Comparison of ENCODE assay signal across 14 mouse cellular contexts in the genomic region with DNA sequence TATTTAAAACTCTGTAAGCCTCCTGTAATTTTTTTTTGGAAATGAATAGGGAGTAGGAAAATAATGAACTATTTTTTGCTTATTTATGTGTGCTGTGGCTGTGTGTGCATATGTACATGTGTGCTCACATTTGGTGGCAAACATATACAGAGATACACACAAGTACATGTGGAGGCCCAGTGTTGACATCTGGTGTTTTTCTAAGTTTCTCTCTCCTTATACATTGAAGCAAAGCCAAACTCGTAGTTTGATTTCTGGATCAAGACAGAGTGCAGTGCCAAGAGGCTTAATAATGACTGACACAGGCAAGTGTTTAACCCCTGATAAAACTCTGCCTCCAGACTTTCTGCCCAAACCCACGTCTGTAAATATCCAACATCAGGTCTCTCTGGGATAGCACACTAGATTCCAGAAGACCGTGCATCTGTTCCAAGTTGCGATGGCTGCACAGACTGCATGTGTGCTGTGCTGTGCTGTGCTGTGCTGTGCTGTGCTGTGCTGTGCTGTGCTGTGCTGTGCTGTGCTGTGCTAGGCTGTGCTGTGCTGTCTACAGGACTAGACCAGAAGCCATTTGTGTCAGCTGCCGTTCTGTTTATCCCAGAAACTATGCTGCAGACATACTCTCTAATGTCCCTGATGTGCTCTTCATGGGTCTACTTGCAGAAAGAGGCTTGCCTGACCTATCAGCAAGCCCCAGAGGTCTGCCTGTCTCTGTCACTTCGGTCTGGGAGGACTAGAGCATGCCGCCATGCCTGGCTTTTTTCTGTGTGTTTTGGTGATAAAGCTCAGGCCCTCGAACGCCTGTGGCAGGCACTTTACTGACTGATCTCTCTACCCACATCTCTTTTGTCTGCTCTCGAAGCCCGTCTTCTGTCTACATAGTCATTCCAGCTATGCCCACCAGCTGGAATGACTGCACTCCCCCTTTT.
DNase-seq lines count a peak whose midpoint lies in the region; ATAC-seq and TF ChIP-seq lines count a peak whose summit lies in the region.
"Had no signal": no experiment of that assay in that cellular context is flagged by ENCODE, and none has a peak within 500 bp of the region (broad histone marks: within the 10 kb centered on the region; RNA-seq: fewer than 3 reads in every experiment).

No protein-coding gene starts in this region.

- ATAC-seq in lung, embryonic 14.5 days (ENCODE audit: insufficient read depth): peak; percentile 24; the same call in 1 of the 2 replicates
- ATAC-seq in embryonic facial prominence, embryonic 14.5 days (ENCODE audit: low read depth): peak; percentile 66
- peak; percentile 55 for ATAC-seq in megakaryocyte progenitor cell, adult 5-6 weeks (replicated peaks; ENCODE audit: poor library complexity)
- ATAC-seq: intestine, embryonic 15.5 days had no signal

- DNase-seq in heart, adult 11 months: peak; percentile 64
- DNase-seq in heart, adult 2 months: no peak
- no peak for DNase-seq in lung, embryonic 14.5 days
- DNase-seq in lung, postnatal 4 days: no peak
- DNase-seq in embryonic facial prominence, embryonic 14.5 days (ENCODE audit: low spot score): peak; percentile 81
- no peak for DNase-seq in embryo, embryonic 10.5 days (ENCODE audit: low spot score)
- no peak for DNase-seq in B cell, adult 2 months
- DNase-seq: cerebellum, adult 11-12 months; gastrocnemius, postnatal 10 days; kidney, postnatal 10 days; right cerebral cortex, adult 18-20 months had no signal

- intact Hi-C loops in heart, adult 2 months (cut with DNase I): no loop called here

- H3K4me1 ChIP-seq in heart, adult 2 months (ENCODE audit: control insufficient read depth, insufficient read depth, low read length): peaks cover 17% of the 10 kb centered on the region
- 0 out of 2 replicates have a peak, but pooled peaks cover 2% of the 10 kb centered on the region for H3K4me1 ChIP-seq in lung, embryonic 14.5 days (ENCODE audit: insufficient read depth)
- H3K4me1 ChIP-seq in embryonic facial prominence, embryonic 14.5 days (ENCODE audit: control insufficient read depth, insufficient read depth, low read length): peaks cover 14% of the 10 kb centered on the region
- H3K4me1 ChIP-seq: intestine, embryonic 15.5 days had no signal

- TF ChIP-seq EP300 in heart, adult 2 months (IDR thresholded peaks at IDR 0.05; ENCODE audit: insufficient read depth, low read depth, low read length): no peak

- WGBS in heart, adult 2 months: 65% methylated on average over 11 of the region's 11 CpGs
- WGBS in lung, embryonic 14.5 days: 44% methylated on average over 11 of the region's 11 CpGs
- WGBS in embryonic facial prominence, embryonic 14.5 days: 63% methylated on average over 11 of the region's 11 CpGs

- no peak overlapping the region for H3K27ac ChIP-seq in heart, adult 2 months
- H3K27ac ChIP-seq in lung, embryonic 14.5 days (ENCODE audit: low read depth): no peak overlapping the region
- peak overlapping the region; percentile 63; the same call in 1 of the 2 replicates for H3K27ac ChIP-seq in embryonic facial prominence, embryonic 14.5 days (replicated peaks; ENCODE audit: low read depth, low read length)
- H3K27ac ChIP-seq: intestine, embryonic 15.5 days had no signal

- no peaks in the 10 kb centered on the region for H3K79me2 ChIP-seq in heart, adult 2 months (replicated peaks; ENCODE audit: control insufficient read depth, insufficient read depth, low read length)

- TF ChIP-seq CTCF in heart, adult 2 months (IDR thresholded peaks at IDR 0.05): no peak
- no peak for TF ChIP-seq CTCF in lung, embryonic 14.5 days (IDR thresholded peaks at IDR 0.05; ENCODE audit: low read depth)

- H3K9me3 ChIP-seq in lung, embryonic 14.5 days (ENCODE audit: low read depth, low read length): no peaks in the 10 kb centered on the region
- H3K9me3 ChIP-seq in embryonic facial prominence, embryonic 14.5 days (ENCODE audit: control insufficient read depth, low read length): no peaks in the 10 kb centered on the region
- H3K9me3 ChIP-seq: G1E; intestine, embryonic 15.5 days had no signal

- H3K9ac ChIP-seq in heart, adult 2 months (ENCODE audit: low read depth, low read length): no peak overlapping the region
- no peak overlapping the region for H3K9ac ChIP-seq in lung, embryonic 14.5 days
- no peak overlapping the region for H3K9ac ChIP-seq in embryonic facial prominence, embryonic 14.5 days (ENCODE audit: low read depth, low read length)
- H3K9ac ChIP-seq: intestine, embryonic 15.5 days had no signal

- H3K36me3 ChIP-seq in heart, adult 2 months (ENCODE audit: control insufficient read depth, insufficient read depth, low read length): no peaks in the 10 kb centered on the region; the same call in 1 of the 2 replicates
- H3K36me3 ChIP-seq in lung, embryonic 14.5 days (ENCODE audit: insufficient read depth): no peaks in the 10 kb centered on the region
- no peaks in the 10 kb centered on the region for H3K36me3 ChIP-seq in embryonic facial prominence, embryonic 14.5 days (ENCODE audit: control insufficient read depth, insufficient read depth, low read length)
- H3K36me3 ChIP-seq: G1E; intestine, embryonic 15.5 days had no signal

- H3K4me2 ChIP-seq in lung, embryonic 14.5 days: no peak overlapping the region
- no peak overlapping the region for H3K4me2 ChIP-seq in embryonic facial prominence, embryonic 14.5 days (ENCODE audit: low read depth, low read length)
- H3K4me2 ChIP-seq: intestine, embryonic 15.5 days had no signal

- H3K27me3 ChIP-seq in heart, adult 2 months (ENCODE audit: control insufficient read depth, insufficient read depth, low read length): no peaks in the 10 kb centered on the region
- H3K27me3 ChIP-seq in lung, embryonic 14.5 days (ENCODE audit: insufficient read depth, low read length): no peaks in the 10 kb centered on the region
- H3K27me3 ChIP-seq in embryonic facial prominence, embryonic 14.5 days (replicated peaks; ENCODE audit: control insufficient read depth, insufficient read depth, low read length): no peaks in the 10 kb centered on the region
- H3K27me3 ChIP-seq: intestine, embryonic 15.5 days had no signal

- no peak for TF ChIP-seq POLR2A in heart, adult 2 months (IDR thresholded peaks at IDR 0.05; ENCODE audit: insufficient read depth, low read depth, low read length)

- H3K4me3 ChIP-seq in heart, adult 2 months: no peak overlapping the region
- H3K4me3 ChIP-seq in lung, embryonic 14.5 days (ENCODE audit: low read depth, low read length): no peak overlapping the region
- H3K4me3 ChIP-seq in embryonic facial prominence, embryonic 14.5 days (ENCODE audit: low read depth, low read length): no peak overlapping the region
- H3K4me3 ChIP-seq: intestine, embryonic 15.5 days had no signal

Comparison
In these comparisons a context has a peak if more than half of its experiments do, and no peak if none do; other contexts are left out.
1. DNase-seq: peak in heart, adult 11 months (single experiment) and embryonic facial prominence, embryonic 14.5 days (single experiment); none in heart, adult 2 months (0 of 2), lung, embryonic 14.5 days (single experiment), lung, postnatal 4 days (0 of 2), embryo, embryonic 10.5 days (single experiment) and B cell, adult 2 months (0 of 2).
2. Peak in every context shown above with its lines, with median percentiles within 50 percentile points of each other: ATAC-seq.